Mouse (Mus musculus) brain, embryonic 14.5 days (tissue): ENCODE measurements around the gene Magi2.

ENCODE experiments used
- CTCF ChIP-seq: fragments of 200-500 bp; IDR thresholded peaks from 2 replicates; pipeline ENCODE4 v1.5.1; 2012; ENCODE audit warnings: inconsistent platforms, mild to moderate bottlenecking, moderate library complexity, borderline replicate concordance; ENCODE audit not compliant: insufficient read depth, insufficient read length; ENCODE audit errors: extremely low read depth
- POLR2A ChIP-seq: fragments of 200-500 bp; IDR thresholded peaks from 2 replicates; pipeline ENCODE4 v1.6.1; 2012; ENCODE audit warnings: mild to moderate bottlenecking, inconsistent platforms, borderline replicate concordance; ENCODE audit not compliant: poor library complexity, insufficient read depth, insufficient read length, severe bottlenecking; ENCODE audit errors: extremely low read depth

- TF ChIP-seq POLR2A (no peak), CTCF (no peak)
Observed at GRCm38 (mm10) chr5:20320970-20321369, 1094.1 kb downstream of the Magi2 start.
